Mouse (Mus musculus) forebrain, embryonic 12.5 days (tissue): Measurements from ENCODE around the gene Mcf2l. TPM values are rescaled to one million over a fixed set of nuclear protein-coding genes. Genes with fewer than 3 reads are reported as not detected.

Source experiments
- ATAC-seq: fragments of 200-750 bp; cut with Nextera tagmentation; 2 replicates; pipeline ENCODE4 v1.8.0; 2017; ENCODE audit warnings: moderate TSS enrichment; ENCODE audit not compliant: low FRiP score
- H3K27ac ChIP-seq: fragments of 300-500 bp; sonication (generic); 2 replicates; pipeline ENCODE4 v1.5.1; 2016; ENCODE audit warnings: mild to moderate bottlenecking
- H3K27me3 ChIP-seq: fragments of 300-500 bp; sonication (generic); 2 replicates; pipeline ENCODE4 v1.6.1; 2016; ENCODE audit warnings: mild to moderate bottlenecking
- H3K36me3 ChIP-seq: fragments of 300-500 bp; sonication (generic); replicated peaks from 2 replicates; pipeline ENCODE4 v1.6.1; 2016; ENCODE audit warnings: mild to moderate bottlenecking
- H3K4me1 ChIP-seq: fragments of 300-500 bp; sonication (generic); 2 replicates; pipeline ENCODE4 v1.6.1; 2016
- H3K4me2 ChIP-seq: fragments of 300-500 bp; sonication (generic); 2 replicates; pipeline ENCODE4 v1.6.1; 2016; ENCODE audit warnings: mild to moderate bottlenecking, moderate library complexity
- H3K4me3 ChIP-seq: fragments of 300-500 bp; sonication (generic); replicated peaks from 2 replicates; pipeline ENCODE4 v1.5.1; 2016; ENCODE audit warnings: mild to moderate bottlenecking
- H3K9ac ChIP-seq: fragments of 300-500 bp; sonication (generic); 2 replicates; pipeline ENCODE4 v1.6.1; 2016; ENCODE audit warnings: mild to moderate bottlenecking
- H3K9me3 ChIP-seq: fragments of 300-500 bp; sonication (generic); 2 replicates; pipeline ENCODE4 v1.6.1; 2016
- WGBS: fragments of 180-500 bp; shearing (Covaris S2); methylation state at CpG from one replicate; pipeline ENCODE4 v1.1.7; 2016; 5-methylcytosine and 5-hydroxymethylcytosine counted together
- polyA plus RNA-seq: library from polyadenylated mRNA; unstranded; fragments of >200 nt; fragmentation: Nextera tagmentation; extraction: Ambion mirVana; gene quantifications from 2 replicates; pipeline ENCODE4 v1.2.1, GENCODE M21; 2016

The Mcf2l gene
- polyA plus RNA-seq, 1 experiment from 2014 or later = 90.2 TPM

- no peak overlapping the region for H3K4me3 ChIP-seq
- WGBS = 86% methylated on average over 10 of the region's 10 CpGs
- H3K4me2 ChIP-seq = no peak overlapping the region
- no peak overlapping the region for H3K9ac ChIP-seq
- no peak overlapping the region for H3K27ac ChIP-seq
- no peaks in the 10 kb centered on the region for H3K27me3 ChIP-seq
- no peaks in the 10 kb centered on the region for H3K9me3 ChIP-seq
- peaks cover 10% of the 10 kb centered on the region for H3K4me1 ChIP-seq
- peaks cover 4% of the 10 kb centered on the region for H3K36me3 ChIP-seq
- ATAC-seq = no peak
Measured at GRCm38 (mm10) chr8:12941161-12941926, 67.7 kb downstream of the Mcf2l start.

DNA sequence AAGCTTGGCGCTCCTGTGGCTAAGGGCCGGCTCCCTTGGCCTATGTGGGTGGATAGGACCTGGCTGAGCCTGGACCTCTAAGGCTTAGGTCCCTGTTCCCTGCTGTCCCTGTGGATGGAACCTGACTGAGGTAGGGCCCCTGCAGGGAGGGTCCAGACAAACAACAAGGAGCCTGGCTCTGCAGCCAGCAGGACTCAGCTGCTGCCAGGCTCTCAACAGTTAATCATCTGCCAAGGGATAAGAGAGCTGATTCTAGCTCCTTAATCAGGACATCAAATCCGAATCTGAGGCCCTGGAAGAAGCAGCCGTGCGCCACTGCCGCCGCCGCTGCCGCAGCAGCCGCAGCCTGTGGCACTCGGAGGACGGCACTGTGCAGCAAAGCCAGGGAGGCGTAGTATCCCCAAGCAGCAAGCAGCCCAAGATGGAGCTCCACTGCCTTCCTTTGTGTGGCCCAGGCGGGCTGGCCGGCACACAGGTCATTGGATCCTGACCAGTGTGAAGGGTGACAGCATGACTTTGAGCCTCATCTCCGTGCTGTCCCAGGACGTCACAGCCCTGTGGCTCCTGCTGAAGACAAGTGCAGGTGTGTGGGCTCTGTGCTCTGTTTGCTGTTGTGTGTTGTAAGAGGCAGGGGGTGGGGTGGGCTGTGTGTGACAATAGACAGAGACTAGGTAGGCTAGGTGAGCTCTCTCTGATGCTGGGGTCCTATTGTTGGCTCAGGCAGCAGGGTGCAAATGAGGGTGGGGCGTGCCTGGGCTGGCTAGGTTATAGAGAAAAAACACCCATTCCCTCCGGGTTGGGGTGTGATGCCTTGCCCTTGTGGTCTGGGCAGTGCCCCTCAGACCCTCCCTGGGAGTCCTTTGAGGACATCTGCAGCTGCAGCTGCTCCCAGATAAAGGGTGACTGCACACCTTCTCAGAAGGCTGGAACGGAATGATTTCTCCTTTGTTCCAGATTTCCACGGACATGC is 74.3 kb downstream of the Mcf2l start:
- Histone ChIP-seq H3K4me3 (peak overlapping the region; percentile 50), H3K4me1 (peaks cover 64% of the 10 kb centered on the region), H3K9ac (peak overlapping the region; percentile 61), H3K4me2 (peak overlapping the region; percentile 62), H3K27ac (peak overlapping the region; percentile 94), H3K9me3 (no peaks in the 10 kb centered on the region), H3K36me3 (0 out of 2 replicates have a peak, but pooled peaks cover 5% of the 10 kb centered on the region), H3K27me3 (no peaks in the 10 kb centered on the region)
- peak; percentile 90 for ATAC-seq
- 4% methylated on average over 21 of the region's 21 CpGs for WGBS

- ATAC-seq = peak; percentile 49; the same call in 1 of the 2 replicates
- WGBS = 19% methylated on average over 3 of the region's 3 CpGs
Measured at GRCm38 (mm10) chr8:12948574-12948961, 75.0 kb downstream of the Mcf2l start.

GRCm38 (mm10) chr8:12951051-12951630 is 77.5 kb downstream of the Mcf2l start:
- Histone ChIP-seq H3K4me2 (0 out of 2 replicates have a peak overlapping the region, but pooled peaks have one; percentile 62), H3K27ac (no peak overlapping the region), H3K36me3 (0 out of 2 replicates have a peak, but pooled peaks cover 8% of the 10 kb centered on the region), H3K4me3 (no peak overlapping the region), H3K4me1 (peaks cover 69% of the 10 kb centered on the region), H3K9me3 (no peaks in the 10 kb centered on the region), H3K9ac (no peak overlapping the region), H3K27me3 (no peaks in the 10 kb centered on the region)
- ATAC-seq = no peak
- WGBS = 82% methylated on average over 7 of the region's 7 CpGs

More at GRCm38 (mm10) chr8:12948574-12948961, 75.0 kb downstream of the Mcf2l start:
- Histone ChIP-seq H3K27ac (peak overlapping the region; percentile 94), H3K9me3 (no peaks in the 10 kb centered on the region), H3K4me3 (peak overlapping the region; percentile 50), H3K4me1 (peaks cover 67% of the 10 kb centered on the region), H3K9ac (peak overlapping the region; percentile 61), H3K36me3 (0 out of 2 replicates have a peak, but pooled peaks cover 5% of the 10 kb centered on the region), H3K4me2 (peak overlapping the region; percentile 62), H3K27me3 (no peaks in the 10 kb centered on the region)

DNA sequence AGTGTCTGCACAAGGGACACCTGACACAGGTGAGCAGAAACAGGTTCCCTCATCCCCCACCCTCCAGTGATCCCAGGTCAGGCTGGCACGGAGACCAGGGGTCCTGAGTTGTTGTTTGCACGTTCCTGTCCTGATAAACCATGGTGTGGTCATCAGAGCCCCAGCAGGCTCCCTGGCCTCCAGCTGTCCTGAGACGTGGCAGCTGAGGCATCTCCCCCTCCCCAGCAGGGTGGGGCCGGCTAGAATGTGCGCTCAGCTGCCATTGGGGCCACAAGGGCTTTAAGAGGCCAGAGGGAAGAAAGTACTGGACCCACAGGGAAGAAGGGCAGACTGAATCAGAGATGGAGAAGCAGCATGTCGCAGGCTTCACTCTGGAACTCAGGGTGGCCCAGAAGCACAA is 79.1 kb downstream of the Mcf2l start:
- H3K4me3 ChIP-seq = no peak overlapping the region
- ATAC-seq = no peak
- no peak overlapping the region for H3K9ac ChIP-seq
- H3K27ac ChIP-seq = no peak overlapping the region
- H3K4me2 ChIP-seq = no peak overlapping the region
- H3K4me1 ChIP-seq = peaks cover 69% of the 10 kb centered on the region
- no peaks in the 10 kb centered on the region for H3K27me3 ChIP-seq
- 66% methylated on average over 6 of the region's 6 CpGs for WGBS
- H3K9me3 ChIP-seq = no peaks in the 10 kb centered on the region
- H3K36me3 ChIP-seq = 0 out of 2 replicates have a peak, but pooled peaks cover 8% of the 10 kb centered on the region

- no peak overlapping the region for H3K27ac ChIP-seq
- no peak for ATAC-seq
- 84% methylated on average over 8 of the region's 8 CpGs for WGBS
- H3K4me1 ChIP-seq = peaks cover 54% of the 10 kb centered on the region
- H3K4me2 ChIP-seq = no peak overlapping the region
- H3K4me3 ChIP-seq = no peak overlapping the region
- no peak overlapping the region for H3K9ac ChIP-seq
- H3K9me3 ChIP-seq = no peaks in the 10 kb centered on the region
- H3K36me3 ChIP-seq = peaks cover 8% of the 10 kb centered on the region; the same call in 1 of the 2 replicates
- H3K27me3 ChIP-seq = no peaks in the 10 kb centered on the region
Measured at GRCm38 (mm10) chr8:12955362-12955879, 81.8 kb downstream of the Mcf2l start.

- Histone ChIP-seq H3K4me2 (no peak overlapping the region), H3K27me3 (no peaks in the 10 kb centered on the region), H3K9me3 (no peaks in the 10 kb centered on the region), H3K9ac (no peak overlapping the region), H3K4me3 (no peak overlapping the region), H3K36me3 (peaks cover 8% of the 10 kb centered on the region; the same call in 1 of the 2 replicates), H3K4me1 (peaks cover 53% of the 10 kb centered on the region), H3K27ac (no peak overlapping the region)
- WGBS = 90% methylated on average over 4 of the region's 4 CpGs
- ATAC-seq = no peak
Measured at GRCm38 (mm10) chr8:12955880-12956279, 82.3 kb downstream of the Mcf2l start.

DNA sequence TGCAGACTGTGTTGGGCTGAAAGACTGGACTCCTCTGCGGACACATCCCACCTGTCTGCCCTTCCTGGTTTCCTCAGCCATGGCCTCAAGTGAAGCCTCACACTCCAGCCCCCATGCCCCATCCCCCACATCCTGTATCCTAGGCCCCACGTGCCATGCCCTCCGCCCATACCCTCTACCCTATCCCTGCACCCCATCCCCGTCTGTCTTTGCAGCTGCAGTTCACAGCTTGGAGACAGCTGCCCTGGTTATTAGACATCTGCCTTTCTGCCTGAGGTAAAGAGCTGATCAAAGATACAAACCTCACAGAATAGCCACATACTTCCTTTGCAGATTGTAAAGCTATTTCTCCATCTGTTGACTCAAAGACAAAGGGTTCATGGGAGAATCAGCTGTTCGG is 83.3 kb downstream of the Mcf2l start:
- no peak overlapping the region for H3K4me2 ChIP-seq
- 0 out of 2 replicates have a peak, but pooled peaks have one; percentile 30 for ATAC-seq
- no peaks in the 10 kb centered on the region for H3K9me3 ChIP-seq
- no peak overlapping the region for H3K4me3 ChIP-seq
- 71% methylated on average over 5 of the region's 5 CpGs for WGBS
- peaks cover 6% of the 10 kb centered on the region; the same call in 1 of the 2 replicates for H3K36me3 ChIP-seq
- no peak overlapping the region for H3K27ac ChIP-seq
- H3K4me1 ChIP-seq = peaks cover 52% of the 10 kb centered on the region
- H3K27me3 ChIP-seq = no peaks in the 10 kb centered on the region
- no peak overlapping the region for H3K9ac ChIP-seq

DNA sequence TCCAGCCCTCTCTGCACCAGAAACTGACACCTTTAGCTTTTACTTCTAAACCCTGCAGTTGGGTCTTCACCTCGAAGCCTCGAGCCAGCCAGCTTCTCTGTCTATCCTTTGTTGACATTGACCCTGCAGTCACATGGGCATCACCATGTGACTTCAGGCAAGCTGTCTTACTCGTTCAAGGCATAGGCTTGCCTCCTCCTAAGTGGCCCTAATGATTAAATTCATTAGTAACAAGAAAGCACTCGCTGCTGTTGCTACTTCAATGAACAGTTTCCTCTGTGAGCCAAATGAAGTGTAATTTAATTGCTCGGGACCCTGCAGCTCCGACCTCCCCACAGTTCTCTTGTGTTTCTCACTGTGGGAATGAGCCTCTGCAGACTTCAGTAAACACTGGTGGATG is 83.8 kb downstream of the Mcf2l start:
- Histone ChIP-seq H3K27me3 (no peaks in the 10 kb centered on the region), H3K4me1 (peaks cover 53% of the 10 kb centered on the region), H3K9me3 (no peaks in the 10 kb centered on the region), H3K9ac (no peak overlapping the region), H3K36me3 (peaks cover 4% of the 10 kb centered on the region; the same call in 1 of the 2 replicates), H3K27ac (no peak overlapping the region), H3K4me3 (no peak overlapping the region), H3K4me2 (no peak overlapping the region)
- WGBS = 24% methylated on average over 6 of the region's 6 CpGs
- 0 out of 2 replicates have a peak, but pooled peaks have one; percentile 27 for ATAC-seq

DNA sequence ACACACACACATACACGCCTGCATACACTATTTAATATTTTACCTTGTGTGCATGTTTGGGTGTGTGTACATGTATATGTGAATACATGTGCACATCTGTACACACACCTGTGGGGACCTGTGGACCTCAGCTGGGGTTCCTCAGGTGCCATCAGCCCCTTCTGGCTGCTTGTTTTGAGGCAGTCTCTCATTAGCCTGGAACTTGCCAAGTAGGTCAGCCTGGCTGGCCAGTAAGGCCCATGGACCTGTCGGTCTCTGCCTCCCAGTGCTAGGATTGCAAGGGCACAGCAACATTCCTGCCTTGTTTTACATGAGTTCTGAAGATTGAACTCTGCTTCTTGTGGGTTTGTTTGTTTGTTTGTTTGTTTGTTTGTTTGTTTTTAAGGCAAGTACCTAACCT is 87.0 kb downstream of the Mcf2l start:
- Histone ChIP-seq H3K9me3 (no peaks in the 10 kb centered on the region), H3K36me3 (peaks cover 15% of the 10 kb centered on the region), H3K4me3 (no peak overlapping the region), H3K4me2 (no peak overlapping the region), H3K27ac (0 out of 2 replicates have a peak overlapping the region, but pooled peaks have one; percentile 19), H3K9ac (no peak overlapping the region), H3K4me1 (peaks cover 54% of the 10 kb centered on the region), H3K27me3 (no peaks in the 10 kb centered on the region)
- WGBS = 87% methylated on average over 2 of the region's 2 CpGs
- ATAC-seq = no peak

GRCm38 (mm10) chr8:12961211-12961610 is 87.6 kb downstream of the Mcf2l start:
- WGBS = 75% methylated on average over 2 of the region's 2 CpGs
- no peak overlapping the region for H3K27ac ChIP-seq
- peaks cover 49% of the 10 kb centered on the region for H3K4me1 ChIP-seq
- no peak overlapping the region for H3K9ac ChIP-seq
- no peak for ATAC-seq
- H3K27me3 ChIP-seq = no peaks in the 10 kb centered on the region
- peaks cover 21% of the 10 kb centered on the region for H3K36me3 ChIP-seq
- no peaks in the 10 kb centered on the region for H3K9me3 ChIP-seq
- no peak overlapping the region for H3K4me3 ChIP-seq
- H3K4me2 ChIP-seq = no peak overlapping the region
